Mouse (Mus musculus) midbrain, embryonic 10.5 days (tissue): ENCODE measurements around the gene Tarbp2. TPM values are rescaled to one million over a fixed set of nuclear protein-coding genes. Genes with fewer than 3 reads are reported as not detected.

Experiments
- DNase-seq: peaks from one replicate; pipeline ENCODE4 v3.0.0-alpha.2; 2017; ENCODE audit warnings: low spot score
- H3K27ac ChIP-seq: fragments of 300-500 bp; sonication (generic); replicated peaks from 2 replicates; pipeline ENCODE4 v1.5.1; 2016; ENCODE audit warnings: mild to moderate bottlenecking
- H3K27me3 ChIP-seq: fragments of 300-500 bp; sonication (generic); 2 replicates; pipeline ENCODE4 v1.6.1; 2016; ENCODE audit warnings: low read depth, mild to moderate bottlenecking; ENCODE audit not compliant: poor library complexity, severe bottlenecking
- H3K36me3 ChIP-seq: fragments of 300-500 bp; sonication (generic); 2 replicates; pipeline ENCODE4 v1.6.1; 2016; ENCODE audit warnings: mild to moderate bottlenecking, moderate library complexity
- H3K4me1 ChIP-seq: fragments of 300-500 bp; sonication (generic); 2 replicates; pipeline ENCODE4 v1.6.1; 2016
- H3K4me3 ChIP-seq: fragments of 300-500 bp; sonication (generic); 2 replicates; pipeline ENCODE4 v1.5.1; 2016; ENCODE audit warnings: mild to moderate bottlenecking, moderate library complexity
- H3K9me3 ChIP-seq: fragments of 300-500 bp; sonication (generic); replicated peaks from 2 replicates; pipeline ENCODE4 v1.6.1; 2016; ENCODE audit warnings: mild to moderate bottlenecking
- WGBS: fragments of 180-500 bp; shearing (Covaris S2); methylation state at CpG from one replicate; pipeline ENCODE4 v1.1.7; 2016; 5-methylcytosine and 5-hydroxymethylcytosine counted together
- polyA plus RNA-seq: library from polyadenylated mRNA; unstranded; fragments of >200 nt; fragmentation: Nextera tagmentation; extraction: Ambion mirVana; gene quantifications from 2 replicates; pipeline ENCODE4 v1.2.1, GENCODE M21; 2016

Tarbp2 gene
- polyA plus RNA-seq, 1 experiment from 2014 or later, result 143 TPM

DNA sequence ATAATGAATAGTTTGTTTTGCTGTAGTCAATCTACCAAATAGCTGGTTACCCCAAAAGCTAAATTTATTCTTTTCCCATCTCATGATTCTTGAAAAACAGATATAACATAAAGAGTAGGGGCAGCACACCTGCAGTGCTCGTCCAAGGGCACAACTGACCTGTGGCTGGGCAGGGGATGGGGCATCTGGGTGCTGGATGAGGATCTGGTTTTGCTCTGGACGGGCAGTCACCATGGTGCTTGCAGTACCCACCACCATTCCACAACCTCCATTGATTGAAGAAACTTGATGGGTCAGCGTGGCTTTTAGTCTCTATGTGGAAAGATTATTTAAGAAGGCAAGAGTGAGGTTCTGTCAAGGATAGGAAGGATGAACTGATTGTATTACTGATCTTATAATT is 28.3 kb downstream of the Tarbp2 start:
- H3K4me3 ChIP-seq, result no peak overlapping the region
- H3K27ac ChIP-seq, result no peak overlapping the region
- no peaks in the 10 kb centered on the region for H3K9me3 ChIP-seq
- no peaks in the 10 kb centered on the region for H3K4me1 ChIP-seq
- WGBS, result 88% methylated on average over 3 of the region's 3 CpGs
- no peak for DNase-seq
- peaks cover 78% of the 10 kb centered on the region for H3K36me3 ChIP-seq
- H3K27me3 ChIP-seq, result no peaks in the 10 kb centered on the region

DNA sequence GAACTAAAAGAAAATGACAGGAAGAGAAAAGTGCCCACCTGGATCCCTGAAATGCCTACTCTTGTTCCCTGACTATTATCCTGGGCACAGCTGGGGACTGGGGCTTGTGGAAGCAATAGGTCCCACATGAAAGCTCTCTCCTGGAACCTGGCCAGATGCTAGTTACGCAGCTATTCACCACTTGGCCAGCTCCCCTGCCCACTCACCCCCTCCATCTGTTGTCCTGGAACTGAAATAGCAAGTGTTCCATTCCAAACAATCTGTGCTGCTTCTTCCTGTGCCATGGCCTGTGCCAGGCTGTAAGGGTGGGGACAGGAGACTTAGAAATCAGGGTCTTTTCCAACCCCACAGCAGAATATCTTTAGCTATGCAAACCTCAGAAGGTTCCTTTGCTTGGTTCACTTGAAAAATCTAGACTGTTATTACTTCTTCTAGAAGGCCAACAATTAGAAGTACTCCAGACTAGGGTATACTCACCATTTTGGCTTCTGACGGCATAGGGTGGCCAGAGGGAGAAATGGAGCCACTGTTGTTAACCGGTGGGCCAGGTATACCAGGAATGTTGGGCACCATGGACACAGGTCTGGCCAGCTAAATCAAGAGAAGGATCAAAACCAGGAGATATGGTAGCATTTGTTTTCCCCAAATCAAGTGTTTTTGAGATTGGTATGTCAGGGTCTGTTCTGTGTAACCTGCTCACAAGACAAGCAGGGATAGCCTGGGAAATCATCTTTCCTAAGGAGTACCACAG is 28.9 kb downstream of the Tarbp2 start:
- 92% methylated on average over 3 of the region's 3 CpGs for WGBS

DNA sequence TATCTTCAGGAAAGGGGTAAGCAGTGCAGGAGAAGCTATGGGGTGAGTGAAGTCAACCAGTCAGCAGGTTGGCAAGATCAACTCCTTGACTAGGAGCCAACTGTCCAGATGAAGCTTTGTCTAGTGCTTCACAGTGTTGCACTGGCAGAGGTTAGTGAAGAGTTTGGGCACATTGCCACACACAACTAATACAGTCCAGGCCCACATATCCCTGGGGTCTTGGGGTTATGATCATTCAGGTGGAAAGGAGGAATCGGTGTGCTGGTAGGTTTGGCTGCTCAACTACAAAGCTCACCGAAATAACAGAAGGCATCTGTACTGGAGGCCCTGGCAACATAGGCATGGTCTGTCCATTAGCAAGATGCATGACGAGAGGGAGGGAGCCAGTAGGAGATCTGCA is 29.5 kb downstream of the Tarbp2 start:
- WGBS, result 90% methylated on average over 3 of the region's 3 CpGs
- Histone ChIP-seq H3K36me3 (peaks cover 78% of the 10 kb centered on the region), H3K4me3 (no peak overlapping the region), H3K27me3 (no peaks in the 10 kb centered on the region), H3K4me1 (no peaks in the 10 kb centered on the region), H3K9me3 (no peaks in the 10 kb centered on the region), H3K27ac (no peak overlapping the region)
- DNase-seq, result no peak

More for the DNA sequence above, 28.9 kb downstream of the Tarbp2 start:
- Histone ChIP-seq H3K4me1 (no peaks in the 10 kb centered on the region), H3K36me3 (peaks cover 78% of the 10 kb centered on the region), H3K27me3 (no peaks in the 10 kb centered on the region), H3K4me3 (no peak overlapping the region), H3K27ac (no peak overlapping the region), H3K9me3 (no peaks in the 10 kb centered on the region)
- DNase-seq, result no peak

DNA sequence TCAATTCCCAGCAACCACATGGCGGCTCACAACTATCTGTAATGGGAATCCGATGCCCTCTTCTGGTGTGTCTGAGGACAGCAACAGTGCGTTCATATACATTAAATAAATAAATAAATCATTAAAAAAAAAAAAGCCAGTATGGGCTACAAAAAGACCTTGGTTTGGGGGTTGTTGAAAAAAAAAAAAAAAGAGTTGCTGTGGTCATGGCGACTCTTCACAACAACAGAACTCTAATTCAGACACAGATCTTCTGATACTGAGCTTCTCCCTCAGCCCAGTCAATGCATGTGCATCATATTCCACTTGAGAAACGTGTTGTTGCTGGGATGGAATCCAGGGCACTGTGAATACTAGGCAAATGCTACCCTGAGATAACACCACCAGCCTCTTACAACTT is 34.6 kb downstream of the Tarbp2 start:
- Histone ChIP-seq H3K9me3 (no peaks in the 10 kb centered on the region), H3K27me3 (no peaks in the 10 kb centered on the region), H3K36me3 (peaks cover 73% of the 10 kb centered on the region), H3K4me3 (no peak overlapping the region), H3K4me1 (no peaks in the 10 kb centered on the region), H3K27ac (no peak overlapping the region)
- WGBS, result 95% methylated on average over 5 of the region's 5 CpGs
- no peak for DNase-seq

DNA sequence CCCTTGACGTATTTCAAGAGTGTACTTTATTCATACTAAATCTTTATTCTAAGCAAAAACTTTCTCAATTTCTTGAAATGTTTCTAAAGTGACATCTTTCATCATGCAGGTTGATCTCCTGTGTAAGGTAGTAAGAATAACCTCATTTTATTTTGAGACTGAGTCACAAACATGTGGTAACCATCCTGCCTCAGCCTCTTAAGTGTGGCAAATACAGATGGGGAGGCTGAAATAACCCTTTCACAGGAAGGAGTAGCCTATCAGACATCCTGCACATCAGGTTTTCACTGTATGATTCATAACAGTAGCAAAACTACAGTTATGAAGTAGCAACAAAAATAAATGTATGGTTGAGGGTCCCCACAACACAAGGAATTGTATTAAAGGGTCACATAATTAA is 37.6 kb downstream of the Tarbp2 start:
- no peaks in the 10 kb centered on the region for H3K4me1 ChIP-seq
- no peaks in the 10 kb centered on the region for H3K9me3 ChIP-seq
- peaks cover 62% of the 10 kb centered on the region for H3K36me3 ChIP-seq
- no peak overlapping the region for H3K4me3 ChIP-seq
- H3K27ac ChIP-seq, result no peak overlapping the region
- WGBS, result 90% methylated on average over 1 of the region's 1 CpGs
- no peaks in the 10 kb centered on the region for H3K27me3 ChIP-seq
- no peak for DNase-seq

DNA sequence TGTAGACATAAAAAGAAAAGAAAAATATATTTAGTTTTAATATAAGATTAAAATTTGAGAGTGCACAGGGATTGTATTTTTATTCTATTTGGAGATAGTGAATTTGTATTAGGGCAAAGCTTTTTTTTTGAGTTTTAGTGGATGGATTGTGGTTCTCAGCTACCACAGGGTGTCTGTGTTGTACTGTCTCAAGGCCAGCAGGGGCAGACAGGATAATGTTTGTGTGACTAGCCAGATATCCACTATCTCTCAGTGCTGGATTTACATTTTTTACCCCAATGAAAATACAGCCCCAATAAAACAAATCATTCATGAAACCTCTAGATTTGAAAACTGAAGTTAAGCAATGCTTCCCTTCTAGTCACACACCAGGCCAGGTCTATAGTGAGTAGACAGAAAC is 39.6 kb downstream of the Tarbp2 start:
- no peak for DNase-seq
- Histone ChIP-seq H3K36me3 (peaks cover 55% of the 10 kb centered on the region), H3K4me3 (no peak overlapping the region), H3K4me1 (no peaks in the 10 kb centered on the region), H3K9me3 (no peaks in the 10 kb centered on the region), H3K27ac (no peak overlapping the region), H3K27me3 (no peaks in the 10 kb centered on the region)

DNA sequence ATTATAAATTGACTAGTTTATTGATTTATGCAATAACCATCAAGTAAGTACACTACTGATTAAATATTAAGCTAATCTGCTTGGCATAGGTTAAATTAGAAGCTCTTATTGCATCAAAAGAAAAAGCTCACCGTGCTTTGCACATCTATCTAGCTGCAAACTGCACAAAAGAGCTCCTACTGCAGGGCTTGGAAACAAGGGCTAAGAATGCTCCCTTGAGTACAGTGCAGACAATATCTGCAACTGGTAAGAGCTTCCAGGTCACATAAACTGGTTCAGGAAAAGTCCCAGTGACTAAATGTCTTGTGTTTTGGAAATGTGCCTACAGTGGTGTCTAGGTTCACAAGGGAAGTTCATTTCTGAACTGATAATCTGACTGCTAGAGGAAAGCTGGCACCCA is 44.5 kb downstream of the Tarbp2 start:
- Histone ChIP-seq H3K27ac (no peak overlapping the region), H3K9me3 (no peaks in the 10 kb centered on the region), H3K4me3 (no peak overlapping the region), H3K36me3 (peaks cover 25% of the 10 kb centered on the region), H3K27me3 (no peaks in the 10 kb centered on the region), H3K4me1 (no peaks in the 10 kb centered on the region)
- 98% methylated on average over 1 of the region's 1 CpGs for WGBS
- DNase-seq, result no peak

DNA sequence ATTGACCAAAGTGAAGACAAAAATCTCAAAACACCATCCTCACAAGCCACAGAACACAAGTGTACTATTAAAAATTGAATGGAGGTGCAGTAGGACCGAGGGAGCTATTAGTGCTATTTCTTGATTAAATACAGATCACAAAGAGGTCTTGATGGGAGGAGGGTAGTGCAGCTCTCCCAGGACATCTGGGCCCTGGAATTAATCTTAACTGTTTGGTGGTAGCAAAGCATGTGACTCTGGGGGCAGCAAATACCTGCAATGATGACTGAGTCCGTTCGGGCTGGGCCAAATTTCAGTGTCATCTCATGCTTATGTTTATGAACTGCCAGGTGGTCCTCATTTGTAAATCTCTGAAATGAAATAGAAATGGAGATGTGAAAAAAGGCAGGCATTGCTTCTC is 45.1 kb downstream of the Tarbp2 start:
- WGBS, result 93% methylated on average over 3 of the region's 3 CpGs
- Histone ChIP-seq H3K4me3 (no peak overlapping the region), H3K27me3 (no peaks in the 10 kb centered on the region), H3K27ac (no peak overlapping the region), H3K36me3 (peaks cover 25% of the 10 kb centered on the region), H3K9me3 (no peaks in the 10 kb centered on the region), H3K4me1 (no peaks in the 10 kb centered on the region)
- no peak for DNase-seq

DNA sequence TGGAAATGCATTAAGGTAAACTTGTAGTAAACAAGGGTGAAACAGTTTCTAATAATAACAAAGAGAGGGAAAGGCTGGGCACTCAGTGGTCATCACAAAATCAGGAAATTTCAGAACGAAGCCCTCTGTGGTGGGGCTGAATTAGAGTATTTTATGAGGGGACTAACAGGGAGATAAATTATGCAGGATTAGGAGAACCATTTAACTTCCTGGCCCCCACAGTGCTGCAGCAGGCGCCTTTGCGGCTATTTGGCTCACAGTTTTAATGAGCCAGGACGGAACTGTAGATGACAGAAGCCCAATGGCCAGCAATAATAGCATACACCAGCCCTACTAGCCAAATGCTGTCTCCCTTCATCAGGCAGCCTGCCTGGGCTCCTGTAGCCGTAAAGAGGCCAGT is 45.7 kb downstream of the Tarbp2 start:
- Histone ChIP-seq H3K4me3 (no peak overlapping the region), H3K9me3 (no peaks in the 10 kb centered on the region), H3K27me3 (no peaks in the 10 kb centered on the region), H3K36me3 (peaks cover 25% of the 10 kb centered on the region), H3K4me1 (no peaks in the 10 kb centered on the region), H3K27ac (no peak overlapping the region)
- WGBS, result 93% methylated on average over 5 of the region's 5 CpGs
- DNase-seq, result no peak

DNA sequence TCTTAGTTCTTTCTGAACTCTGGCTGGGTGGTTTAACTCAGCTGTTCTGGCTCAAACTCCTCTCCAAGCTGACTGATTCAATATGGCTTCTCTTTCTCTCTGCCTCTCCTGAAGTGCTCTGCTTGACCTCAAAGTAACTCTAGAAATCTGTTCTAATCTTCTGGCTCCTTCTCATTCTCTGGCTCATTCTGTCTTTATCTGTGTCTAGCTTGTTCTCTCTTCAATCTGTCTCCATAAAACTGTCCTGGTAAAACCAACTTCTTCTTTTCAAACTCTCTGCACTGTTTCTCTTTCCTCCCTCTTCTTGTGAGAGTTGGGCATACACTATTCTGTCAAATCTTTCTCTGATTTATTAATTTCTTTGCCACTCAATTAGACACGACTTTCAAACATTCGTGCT is 49.9 kb downstream of the Tarbp2 start:
- Histone ChIP-seq H3K4me3 (no peak overlapping the region), H3K36me3 (peaks cover 5% of the 10 kb centered on the region; the same call in 1 of the 2 replicates), H3K9me3 (no peaks in the 10 kb centered on the region), H3K4me1 (no peaks in the 10 kb centered on the region), H3K27me3 (no peaks in the 10 kb centered on the region), H3K27ac (no peak overlapping the region)
- WGBS, result 93% methylated on average over 2 of the region's 2 CpGs
- DNase-seq, result no peak

DNA sequence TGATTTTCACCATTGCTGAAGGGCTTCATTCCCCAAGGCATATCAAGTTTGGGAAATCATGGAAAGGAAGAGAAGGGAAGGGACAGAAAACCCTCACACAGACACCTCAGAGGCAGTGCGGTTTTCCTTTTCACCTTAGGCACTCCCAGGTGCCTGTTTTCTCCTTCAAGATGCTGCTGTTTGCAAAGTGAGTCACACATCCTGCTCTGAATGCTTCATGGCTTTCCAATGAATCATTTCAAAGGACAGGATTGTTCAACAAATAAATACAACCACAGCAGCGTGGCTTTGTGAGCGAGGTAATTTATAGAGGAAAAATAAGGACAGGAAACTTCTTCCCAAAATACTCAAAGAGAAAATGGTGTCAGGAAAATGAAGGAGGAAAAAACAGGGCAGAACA is 54.1 kb downstream of the Tarbp2 start:
- no peak for DNase-seq
- H3K4me1 ChIP-seq, result peaks cover 4% of the 10 kb centered on the region
- no peaks in the 10 kb centered on the region for H3K27me3 ChIP-seq
- H3K9me3 ChIP-seq, result no peaks in the 10 kb centered on the region
- H3K4me3 ChIP-seq, result no peak overlapping the region
- no peaks in the 10 kb centered on the region for H3K36me3 ChIP-seq
- no peak overlapping the region for H3K27ac ChIP-seq
- WGBS, result 86% methylated on average over 3 of the region's 3 CpGs
